Mouse (Mus musculus) intestine, embryonic 14.5 days (tissue): Measurements from ENCODE around the gene St3gal3. TPM values are rescaled to one million over a fixed set of nuclear protein-coding genes. Genes with fewer than 3 reads are reported as not detected.

Experiments used
- ATAC-seq: fragments of 200-750 bp; cut with Nextera tagmentation; replicated peaks from 2 replicates; pipeline ENCODE4 v1.8.0; 2017; ENCODE audit warnings: low read depth, moderate number of reproducible peaks, moderate TSS enrichment, moderate library complexity; ENCODE audit not compliant: low FRiP score, low TSS enrichment
- DNase-seq: peaks from one replicate; pipeline ENCODE4 v3.0.0-alpha.2; 2018; ENCODE audit warnings: low spot score
- H3K27ac ChIP-seq: fragments of 300-500 bp; sonication (generic); 2 replicates; pipeline ENCODE4 v1.5.1; 2014; ENCODE audit warnings: low read depth, mild to moderate bottlenecking, control low read depth
- H3K27me3 ChIP-seq: fragments of 300-500 bp; sonication (generic); replicated peaks from 2 replicates; pipeline ENCODE4 v1.6.1; 2014; ENCODE audit warnings: low read length, control low read depth; ENCODE audit not compliant: control insufficient read depth, insufficient read depth
- H3K36me3 ChIP-seq: fragments of 300-500 bp; sonication (generic); 2 replicates; pipeline ENCODE4 v1.6.1; 2014; ENCODE audit warnings: low read length, control low read depth; ENCODE audit not compliant: control insufficient read depth, insufficient read depth
- H3K4me1 ChIP-seq: fragments of 300-500 bp; sonication (generic); replicated peaks from 2 replicates; pipeline ENCODE4 v1.6.1; 2014; ENCODE audit warnings: low read length, control low read depth, mixed read lengths; ENCODE audit not compliant: control insufficient read depth, insufficient read depth
- H3K4me2 ChIP-seq: fragments of 300-500 bp; sonication (generic); 2 replicates; pipeline ENCODE4 v1.6.1; 2014; ENCODE audit warnings: low read length
- H3K4me3 ChIP-seq: fragments of 300-500 bp; sonication (generic); 2 replicates; pipeline ENCODE4 v1.5.1; 2014; ENCODE audit warnings: low read depth, low read length, control low read depth, mixed read lengths
- H3K9ac ChIP-seq: fragments of 300-500 bp; sonication (generic); 2 replicates; pipeline ENCODE4 v1.6.1; 2014; ENCODE audit warnings: mild to moderate bottlenecking, low read length
- H3K9me3 ChIP-seq: fragments of 300-500 bp; sonication (generic); 2 replicates; pipeline ENCODE4 v1.6.1; 2016; ENCODE audit warnings: low read length, control low read depth; ENCODE audit not compliant: control insufficient read depth
- WGBS: fragments of 180-500 bp; shearing (Covaris S2); extraction: QIAGEN DNeasy Blood & Tissue Kit; methylation state at CpG from one replicate; pipeline ENCODE4 v1.1.7; 2014; 5-methylcytosine and 5-hydroxymethylcytosine counted together
- polyA plus RNA-seq: library from polyadenylated mRNA; unstranded; fragments of >200 nt; fragmentation: Nextera tagmentation; extraction: Ambion mirVana; gene quantifications from 2 replicates; pipeline ENCODE4 v1.2.1, GENCODE M21; 2014

St3gal3 gene
- polyA plus RNA-seq, 1 experiment from 2014 or later, result 4.7 TPM

GRCm38 (mm10) chr4:117981518-117981917 is 153.2 kb downstream of the St3gal3 start:
- H3K27me3 ChIP-seq, result no peaks in the 10 kb centered on the region
- H3K4me1 ChIP-seq, result peaks cover 11% of the 10 kb centered on the region; the same call in 1 of the 2 replicates
- WGBS, result 59% methylated on average over 4 of the region's 5 CpGs
- no peaks in the 10 kb centered on the region for H3K9me3 ChIP-seq
- no peak for ATAC-seq
- no peak overlapping the region for H3K27ac ChIP-seq
- H3K9ac ChIP-seq, result no peak overlapping the region
- H3K4me2 ChIP-seq, result no peak overlapping the region
- no peaks in the 10 kb centered on the region for H3K36me3 ChIP-seq
- H3K4me3 ChIP-seq, result no peak overlapping the region
- DNase-seq, result no peak

GRCm38 (mm10) chr4:117980161-117980560 is 154.6 kb downstream of the St3gal3 start:
- H3K9ac ChIP-seq, result no peak overlapping the region
- ATAC-seq (no peak), DNase-seq (no peak)
- H3K27me3 ChIP-seq, result no peaks in the 10 kb centered on the region
- no peak overlapping the region for H3K4me3 ChIP-seq
- no peak overlapping the region for H3K27ac ChIP-seq
- H3K4me2 ChIP-seq, result no peak overlapping the region
- H3K4me1 ChIP-seq, result peaks cover 8% of the 10 kb centered on the region; the same call in 1 of the 2 replicates
- no peaks in the 10 kb centered on the region for H3K9me3 ChIP-seq
- WGBS, result 98% methylated on average over 4 of the region's 4 CpGs
- H3K36me3 ChIP-seq, result no peaks in the 10 kb centered on the region

GRCm38 (mm10) chr4:117979181-117979580 is 155.5 kb downstream of the St3gal3 start:
- WGBS, result 95% methylated on average over 4 of the region's 4 CpGs

GRCm38 (mm10) chr4:117978282-117978681 is 156.4 kb downstream of the St3gal3 start:
- ATAC-seq, result no peak
- WGBS, result 91% methylated on average over 9 of the region's 9 CpGs
- Histone ChIP-seq H3K36me3 (no peaks in the 10 kb centered on the region), H3K27ac (no peak overlapping the region), H3K27me3 (no peaks in the 10 kb centered on the region), H3K4me3 (no peak overlapping the region), H3K9ac (no peak overlapping the region), H3K9me3 (no peaks in the 10 kb centered on the region), H3K4me2 (no peak overlapping the region), H3K4me1 (no peaks in the 10 kb centered on the region)
- DNase-seq, result no peak

More at GRCm38 (mm10) chr4:117979181-117979580, 155.5 kb downstream of the St3gal3 start:
- Histone ChIP-seq H3K9me3 (no peaks in the 10 kb centered on the region), H3K4me2 (no peak overlapping the region), H3K36me3 (no peaks in the 10 kb centered on the region), H3K4me3 (no peak overlapping the region), H3K27ac (no peak overlapping the region), H3K9ac (no peak overlapping the region), H3K27me3 (no peaks in the 10 kb centered on the region), H3K4me1 (no peaks in the 10 kb centered on the region)
- ATAC-seq, result no peak
- DNase-seq, result no peak

- Histone ChIP-seq H3K4me2 (no peak overlapping the region), H3K4me1 (no peaks in the 10 kb centered on the region), H3K9me3 (no peaks in the 10 kb centered on the region), H3K36me3 (no peaks in the 10 kb centered on the region), H3K9ac (no peak overlapping the region), H3K4me3 (no peak overlapping the region), H3K27me3 (no peaks in the 10 kb centered on the region), H3K27ac (no peak overlapping the region)
- WGBS, result 86% methylated on average over 11 of the region's 11 CpGs
- no peak for ATAC-seq
- DNase-seq, result no peak
Measured at GRCm38 (mm10) chr4:117977841-117978240, 156.9 kb downstream of the St3gal3 start.

- DNase-seq, result no peak
- H3K4me2 ChIP-seq, result no peak overlapping the region
- ATAC-seq, result no peak
- no peaks in the 10 kb centered on the region for H3K4me1 ChIP-seq
- H3K9ac ChIP-seq, result no peak overlapping the region
- no peak overlapping the region for H3K4me3 ChIP-seq
- H3K27me3 ChIP-seq, result no peaks in the 10 kb centered on the region
- H3K9me3 ChIP-seq, result no peaks in the 10 kb centered on the region
- WGBS, result 69% methylated on average over 9 of the region's 9 CpGs
- H3K36me3 ChIP-seq, result no peaks in the 10 kb centered on the region
- no peak overlapping the region for H3K27ac ChIP-seq
Measured at GRCm38 (mm10) chr4:117977371-117977770, 157.3 kb downstream of the St3gal3 start.

GRCm38 (mm10) chr4:117975820-117976219 is 158.9 kb downstream of the St3gal3 start:
- WGBS, result 63% methylated on average over 1 of the region's 1 CpGs
- Histone ChIP-seq H3K9ac (no peak overlapping the region), H3K4me1 (no peaks in the 10 kb centered on the region), H3K27me3 (no peaks in the 10 kb centered on the region), H3K4me3 (no peak overlapping the region), H3K4me2 (no peak overlapping the region), H3K27ac (no peak overlapping the region), H3K9me3 (no peaks in the 10 kb centered on the region), H3K36me3 (no peaks in the 10 kb centered on the region)
- DNase-seq (no peak), ATAC-seq (no peak)

GRCm38 (mm10) chr4:117974719-117975118 is 160.0 kb downstream of the St3gal3 start:
- H3K27me3 ChIP-seq, result no peaks in the 10 kb centered on the region
- no peak overlapping the region for H3K4me2 ChIP-seq
- H3K4me3 ChIP-seq, result no peak overlapping the region
- ATAC-seq (no peak), DNase-seq (no peak)
- no peaks in the 10 kb centered on the region for H3K36me3 ChIP-seq
- no peak overlapping the region for H3K9ac ChIP-seq
- WGBS, result 75% methylated on average over 5 of the region's 5 CpGs
- no peaks in the 10 kb centered on the region for H3K9me3 ChIP-seq
- H3K4me1 ChIP-seq, result no peaks in the 10 kb centered on the region
- no peak overlapping the region for H3K27ac ChIP-seq

GRCm38 (mm10) chr4:117972999-117973398 is 161.7 kb downstream of the St3gal3 start:
- Histone ChIP-seq H3K9ac (no peak overlapping the region), H3K27me3 (no peaks in the 10 kb centered on the region), H3K9me3 (no peaks in the 10 kb centered on the region), H3K4me3 (no peak overlapping the region), H3K4me1 (no peaks in the 10 kb centered on the region), H3K4me2 (no peak overlapping the region), H3K27ac (no peak overlapping the region), H3K36me3 (no peaks in the 10 kb centered on the region)
- no peak for ATAC-seq
- DNase-seq, result no peak
- 51% methylated on average over 10 of the region's 10 CpGs for WGBS
